Mouse (Mus musculus) hindbrain, embryonic 14.5 days (tissue): Measurements from ENCODE around the gene RPS10-NUDT3. TPM values are rescaled to one million over a fixed set of nuclear protein-coding genes. Genes with fewer than 3 reads are reported as not detected.

Experiments used
- ATAC-seq: fragments of 200-750 bp; cut with Nextera tagmentation; 2 replicates; pipeline ENCODE4 v1.8.0; 2017; ENCODE audit warnings: moderate number of reproducible peaks, mild to moderate bottlenecking, moderate TSS enrichment, moderate library complexity; ENCODE audit not compliant: low FRiP score
- DNase-seq: peaks from one replicate; pipeline ENCODE4 v3.0.0-alpha.2; 2015; ENCODE audit warnings: low spot score
- H3K27ac ChIP-seq: fragments of 300-500 bp; sonication (generic); 2 replicates; pipeline ENCODE4 v1.5.1; 2014; ENCODE audit warnings: mild to moderate bottlenecking, moderate library complexity
- H3K27me3 ChIP-seq: fragments of 300-500 bp; sonication (generic); 2 replicates; pipeline ENCODE4 v1.6.1; 2014; ENCODE audit warnings: mild to moderate bottlenecking, low read length, mixed read lengths; ENCODE audit not compliant: control insufficient read depth, insufficient read depth
- H3K36me3 ChIP-seq: fragments of 300-500 bp; sonication (generic); replicated peaks from 2 replicates; pipeline ENCODE4 v1.6.1; 2014; ENCODE audit not compliant: control insufficient read depth, insufficient read depth
- H3K4me1 ChIP-seq: fragments of 300-500 bp; sonication (generic); replicated peaks from 2 replicates; pipeline ENCODE4 v1.6.1; 2014; ENCODE audit warnings: antibody characterized with exemption, low read length, mixed read lengths; ENCODE audit not compliant: control insufficient read depth, insufficient read depth
- H3K4me2 ChIP-seq: fragments of 300-500 bp; sonication (generic); replicated peaks from 2 replicates; pipeline ENCODE4 v1.6.1; 2014; ENCODE audit warnings: mild to moderate bottlenecking, moderate library complexity
- H3K4me3 ChIP-seq: fragments of 300-500 bp; sonication (generic); replicated peaks from 2 replicates; pipeline ENCODE4 v1.5.1; 2014; ENCODE audit warnings: mild to moderate bottlenecking, low read length
- H3K9ac ChIP-seq: fragments of 300-500 bp; sonication (generic); 2 replicates; pipeline ENCODE4 v1.6.1; 2014
- H3K9me3 ChIP-seq: fragments of 300-500 bp; sonication (generic); 2 replicates; pipeline ENCODE4 v1.6.1; 2016; ENCODE audit warnings: low read length; ENCODE audit not compliant: control insufficient read depth
- whole genome bisulfite sequencing: fragments of 180-500 bp; shearing (Covaris S2); extraction: QIAGEN DNeasy Blood & Tissue Kit; methylation state at CpG from one replicate; pipeline ENCODE4 v1.1.7; 2014; 5-methylcytosine and 5-hydroxymethylcytosine counted together
- polyA plus RNA-seq: library from polyadenylated mRNA; unstranded; fragments of >200 nt; fragmentation: Nextera tagmentation; extraction: Ambion mirVana; gene quantifications from 2 replicates; pipeline ENCODE4 v1.2.1, GENCODE M21; 2014

The RPS10-NUDT3 gene
- polyA plus RNA-seq, 1 experiment from 2014 or later: not detected

- DNase-seq: no peak
- Histone ChIP-seq H3K36me3 (peaks cover under 1% of the 10 kb centered on the region), H3K27ac (no peak overlapping the region), H3K4me1 (peaks cover 30% of the 10 kb centered on the region), H3K4me3 (no peak overlapping the region), H3K27me3 (no peaks in the 10 kb centered on the region), H3K9ac (no peak overlapping the region), H3K9me3 (no peaks in the 10 kb centered on the region), H3K4me2 (no peak overlapping the region)
- 79% methylated on average over 2 of the region's 2 CpGs for whole genome bisulfite sequencing
- ATAC-seq: no peak
These were observed 32.0 kb downstream of the RPS10-NUDT3 start for GRCm38 (mm10) chr17:27603036-27603435.

GRCm38 (mm10) chr17:27600869-27601268 lies 34.2 kb downstream of the RPS10-NUDT3 start:
- peaks cover 8% of the 10 kb centered on the region for H3K36me3 ChIP-seq
- no peaks in the 10 kb centered on the region for H3K9me3 ChIP-seq
- H3K27me3 ChIP-seq: no peaks in the 10 kb centered on the region
- no peak overlapping the region for H3K27ac ChIP-seq
- H3K4me1 ChIP-seq: peaks cover 30% of the 10 kb centered on the region
- no peak overlapping the region for H3K4me2 ChIP-seq
- DNase-seq: no peak
- no peak overlapping the region for H3K4me3 ChIP-seq
- H3K9ac ChIP-seq: no peak overlapping the region
- ATAC-seq: no peak
- 63% methylated on average over 5 of the region's 5 CpGs for WGBS

DNA sequence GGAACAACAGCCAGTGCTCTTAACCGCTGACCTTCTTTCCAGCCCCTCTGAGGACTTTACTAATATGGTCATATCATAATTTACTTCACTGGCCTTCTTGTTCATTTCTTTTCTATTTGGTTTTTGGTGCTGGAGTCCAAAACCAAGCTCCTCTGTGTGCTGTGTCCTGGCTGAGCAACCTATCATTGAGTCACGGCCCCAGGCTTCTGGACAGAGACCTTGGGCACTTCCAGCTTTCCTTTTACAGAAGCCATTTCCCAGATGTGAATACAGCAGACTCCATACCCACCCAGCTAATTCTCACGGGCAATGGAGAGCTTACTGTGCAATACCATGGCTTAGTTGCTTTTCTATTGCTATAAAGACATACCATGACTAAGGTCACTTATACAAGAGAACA lies 34.7 kb downstream of the RPS10-NUDT3 start:
- H3K9me3 ChIP-seq: no peaks in the 10 kb centered on the region
- WGBS: 88% methylated on average over 3 of the region's 3 CpGs
- H3K4me3 ChIP-seq: no peak overlapping the region
- no peaks in the 10 kb centered on the region for H3K27me3 ChIP-seq
- no peak for DNase-seq
- no peak overlapping the region for H3K4me2 ChIP-seq
- peaks cover 30% of the 10 kb centered on the region for H3K4me1 ChIP-seq
- no peak overlapping the region for H3K9ac ChIP-seq
- ATAC-seq: no peak
- peaks cover 14% of the 10 kb centered on the region for H3K36me3 ChIP-seq
- H3K27ac ChIP-seq: no peak overlapping the region

DNA sequence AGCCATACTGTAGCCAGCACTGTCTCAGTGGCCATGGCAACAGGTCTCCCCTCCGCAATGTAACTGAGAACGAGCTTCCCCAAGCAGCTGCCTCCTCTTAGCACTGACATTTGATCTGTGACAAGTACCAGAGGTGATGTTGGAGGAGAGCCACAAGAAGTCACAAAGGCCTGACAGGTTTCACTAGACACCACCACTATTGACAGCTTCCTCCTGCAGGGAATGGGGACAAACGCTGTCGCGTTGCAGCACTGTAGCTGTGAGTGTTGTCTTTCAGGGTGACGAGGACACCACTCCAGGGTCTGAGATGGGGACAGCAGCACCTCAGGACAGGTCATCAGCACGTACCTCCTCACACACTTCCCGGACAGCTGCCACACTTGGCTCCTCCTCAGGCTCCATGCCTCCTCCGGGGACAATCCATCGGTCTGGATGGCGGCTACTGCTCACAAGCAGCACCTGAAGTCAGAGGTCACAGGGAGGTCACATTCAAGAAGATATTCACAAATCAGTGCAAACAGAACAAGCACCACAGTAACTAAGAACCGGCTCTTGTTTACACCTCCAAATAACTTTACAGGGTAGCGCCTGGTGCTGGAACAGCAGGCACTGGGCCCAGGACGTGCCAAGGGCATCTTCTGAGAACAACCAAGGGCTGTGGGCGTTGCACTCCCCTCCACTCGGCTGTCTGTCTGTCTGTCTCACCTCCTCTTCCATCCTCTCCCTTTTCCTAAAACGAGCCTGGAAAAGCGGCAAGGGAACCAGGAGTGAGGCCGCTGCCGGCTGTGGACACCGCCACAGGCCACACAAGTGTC lies 38.4 kb downstream of the RPS10-NUDT3 start:
- ATAC-seq: no peak

GRCm38 (mm10) chr17:27595659-27596375 lies 39.2 kb downstream of the RPS10-NUDT3 start:
- no peak overlapping the region for H3K27ac ChIP-seq
- no peaks in the 10 kb centered on the region for H3K9me3 ChIP-seq
- H3K4me3 ChIP-seq: no peak overlapping the region
- WGBS: 84% methylated on average over 15 of the region's 15 CpGs
- DNase-seq (no peak), ATAC-seq (no peak)
- H3K4me2 ChIP-seq: no peak overlapping the region
- H3K27me3 ChIP-seq: no peaks in the 10 kb centered on the region
- H3K36me3 ChIP-seq: peaks cover 57% of the 10 kb centered on the region
- H3K4me1 ChIP-seq: 0 out of 2 replicates have a peak, but pooled peaks cover 8% of the 10 kb centered on the region
- no peak overlapping the region for H3K9ac ChIP-seq

More for the DNA sequence above, 38.4 kb downstream of the RPS10-NUDT3 start:
- no peak for DNase-seq
- 0 out of 2 replicates have a peak, but pooled peaks cover 9% of the 10 kb centered on the region for H3K4me1 ChIP-seq
- peaks cover 49% of the 10 kb centered on the region for H3K36me3 ChIP-seq
- H3K4me2 ChIP-seq: no peak overlapping the region
- H3K9ac ChIP-seq: no peak overlapping the region
- H3K4me3 ChIP-seq: no peak overlapping the region
- H3K27ac ChIP-seq: no peak overlapping the region
- no peaks in the 10 kb centered on the region for H3K9me3 ChIP-seq
- no peaks in the 10 kb centered on the region for H3K27me3 ChIP-seq
- WGBS: 89% methylated on average over 21 of the region's 21 CpGs

DNA sequence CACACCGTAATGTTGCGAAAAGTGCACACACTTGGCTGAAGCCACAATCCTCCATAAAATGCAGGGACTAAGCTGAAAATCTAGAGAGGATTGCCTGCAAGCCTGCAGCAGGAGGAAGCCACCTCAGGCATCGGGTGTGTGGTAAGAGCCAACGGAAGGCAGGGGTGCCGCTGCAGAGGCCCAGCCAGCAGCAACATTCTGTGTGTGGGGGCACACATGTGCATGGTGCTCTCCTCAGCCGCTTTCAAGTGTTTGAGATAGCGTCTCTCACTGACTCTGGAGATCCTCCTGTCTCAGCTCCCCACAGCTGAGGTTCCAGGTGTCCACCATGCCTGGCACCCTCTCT lies 42.5 kb downstream of the RPS10-NUDT3 start:
- Histone ChIP-seq H3K9ac (no peak overlapping the region), H3K9me3 (no peaks in the 10 kb centered on the region), H3K36me3 (peaks cover 73% of the 10 kb centered on the region), H3K4me1 (no peaks in the 10 kb centered on the region), H3K27me3 (no peaks in the 10 kb centered on the region), H3K27ac (no peak overlapping the region), H3K4me3 (no peak overlapping the region), H3K4me2 (no peak overlapping the region)
- DNase-seq (no peak), ATAC-seq (no peak)
- 97% methylated on average over 7 of the region's 7 CpGs for WGBS

DNA sequence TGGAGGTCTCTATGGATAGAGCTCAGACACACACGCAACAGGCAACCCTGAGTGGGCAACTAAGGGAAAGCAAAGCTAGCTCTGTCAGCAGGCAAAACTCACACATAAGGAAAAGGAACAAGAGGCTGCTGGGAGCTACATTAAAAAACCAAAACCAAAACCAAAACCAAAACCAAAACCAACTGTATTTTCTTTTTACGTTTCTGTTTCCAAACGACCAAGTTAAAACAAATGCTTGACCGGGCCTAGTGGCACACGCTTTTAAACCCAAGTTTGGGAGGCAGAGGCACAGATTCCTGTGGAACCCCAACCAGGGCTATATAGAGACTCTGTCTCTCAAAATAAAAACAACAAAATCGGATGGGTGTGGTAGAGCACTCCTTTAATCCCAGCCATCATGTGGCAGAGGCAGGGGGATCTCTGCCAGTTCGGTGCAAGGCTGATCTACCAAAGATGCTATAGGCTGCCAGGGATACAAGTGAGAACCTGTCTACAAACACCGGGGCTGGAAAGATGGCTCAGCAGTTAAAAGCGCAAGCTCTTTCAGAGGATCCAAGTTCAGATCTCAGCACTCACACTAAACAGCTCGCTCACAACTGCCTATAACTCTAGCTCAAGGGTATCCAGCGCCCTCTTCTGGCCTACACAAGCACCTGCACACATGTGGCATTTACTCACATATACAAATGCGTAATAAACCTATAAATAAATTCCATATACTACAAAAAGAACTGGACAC lies 43.0 kb downstream of the RPS10-NUDT3 start:
- Histone ChIP-seq H3K4me2 (no peak overlapping the region), H3K27ac (no peak overlapping the region), H3K27me3 (no peaks in the 10 kb centered on the region), H3K9ac (no peak overlapping the region), H3K4me1 (no peaks in the 10 kb centered on the region), H3K36me3 (peaks cover 76% of the 10 kb centered on the region), H3K4me3 (no peak overlapping the region), H3K9me3 (no peaks in the 10 kb centered on the region)
- 91% methylated on average over 12 of the region's 12 CpGs for WGBS
- ATAC-seq: no peak
- DNase-seq: no peak

GRCm38 (mm10) chr17:27588231-27588630 lies 46.8 kb downstream of the RPS10-NUDT3 start:
- Histone ChIP-seq H3K27me3 (no peaks in the 10 kb centered on the region), H3K9ac (no peak overlapping the region), H3K4me2 (no peak overlapping the region), H3K36me3 (peaks cover 61% of the 10 kb centered on the region), H3K27ac (no peak overlapping the region), H3K4me3 (no peak overlapping the region), H3K4me1 (no peaks in the 10 kb centered on the region), H3K9me3 (no peaks in the 10 kb centered on the region)
- WGBS: 86% methylated on average over 8 of the region's 8 CpGs
- ATAC-seq: no peak
- DNase-seq: no peak

DNA sequence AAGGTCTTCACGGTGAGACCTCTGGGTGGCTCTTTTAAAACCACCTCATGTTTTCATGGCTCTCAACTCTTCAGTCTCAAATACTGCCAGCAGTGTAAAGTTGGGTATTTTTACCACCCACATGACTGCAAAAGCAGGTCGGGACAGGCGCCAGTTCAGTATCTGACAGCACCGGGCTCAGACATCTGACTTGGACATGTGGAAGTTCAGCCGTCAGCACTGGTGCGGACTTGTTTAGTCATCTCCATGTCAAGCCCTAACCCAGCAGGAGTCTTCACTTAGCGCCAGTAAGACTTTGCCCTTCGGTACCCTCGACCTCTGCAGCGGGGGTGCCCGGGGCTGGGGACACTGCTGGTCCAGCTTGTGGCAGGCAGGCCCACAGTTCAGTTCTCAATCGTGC lies 47.8 kb downstream of the RPS10-NUDT3 start:
- 77% methylated on average over 12 of the region's 12 CpGs for WGBS
- DNase-seq (no peak), ATAC-seq (no peak)
- Histone ChIP-seq H3K27me3 (no peaks in the 10 kb centered on the region), H3K4me1 (no peaks in the 10 kb centered on the region), H3K4me3 (no peak overlapping the region), H3K9me3 (no peaks in the 10 kb centered on the region), H3K9ac (no peak overlapping the region), H3K4me2 (no peak overlapping the region), H3K36me3 (peaks cover 61% of the 10 kb centered on the region), H3K27ac (no peak overlapping the region)
